Mouse (Mus musculus): ENCODE measurements at regions not wholly inside any gene's neighbourhood (a gene's known extent, or its start where the extent isn't known, plus 50 kb on each side); places are given as distances from the start of the nearest gene placed in this dataset.

DNA sequence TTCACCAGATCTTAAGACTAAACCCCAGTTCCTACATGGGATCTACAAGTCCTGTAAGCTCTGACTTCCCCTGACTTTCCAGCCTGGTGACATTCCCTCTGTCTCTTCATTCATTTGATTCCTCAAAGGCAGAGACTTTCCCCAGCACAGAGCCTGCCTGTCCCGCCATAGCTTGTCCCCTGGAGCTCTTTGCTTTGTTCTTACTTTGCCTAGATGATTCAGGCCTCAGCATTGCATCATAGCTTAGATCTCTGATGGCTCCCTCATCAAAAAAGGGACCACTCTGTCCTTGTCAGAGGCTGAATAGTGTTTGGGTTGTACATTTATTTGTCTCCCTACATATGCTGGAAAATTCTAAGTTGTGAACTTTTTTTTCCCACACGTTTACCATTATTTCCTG lies 57.6 kb upstream of the Exoc6 start:
- DNase-seq (ENCODE audit: low spot score in 2 of 2): no peak

DNA sequence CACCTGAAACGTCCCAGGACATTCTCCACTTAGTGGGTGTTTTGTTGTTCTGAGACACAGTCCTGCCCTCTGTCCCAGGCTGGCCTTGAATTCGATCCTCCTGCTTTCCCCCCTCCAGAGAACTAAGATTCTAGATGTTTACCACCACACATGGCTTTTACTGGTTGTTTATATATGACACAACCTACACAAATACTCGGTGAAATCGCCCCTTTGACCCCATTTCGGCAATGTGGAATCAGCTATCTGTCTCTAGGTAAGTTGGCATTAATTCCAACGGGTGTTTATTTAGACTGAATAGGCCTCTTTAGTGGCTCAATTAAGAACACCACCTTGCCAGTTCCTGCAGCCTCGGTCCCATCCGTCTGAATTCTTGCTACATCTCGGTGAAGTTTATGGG lies 56.8 kb upstream of the Exoc6 start:
- DNase-seq (ENCODE audit: low spot score in 2 of 2): no peak

DNA sequence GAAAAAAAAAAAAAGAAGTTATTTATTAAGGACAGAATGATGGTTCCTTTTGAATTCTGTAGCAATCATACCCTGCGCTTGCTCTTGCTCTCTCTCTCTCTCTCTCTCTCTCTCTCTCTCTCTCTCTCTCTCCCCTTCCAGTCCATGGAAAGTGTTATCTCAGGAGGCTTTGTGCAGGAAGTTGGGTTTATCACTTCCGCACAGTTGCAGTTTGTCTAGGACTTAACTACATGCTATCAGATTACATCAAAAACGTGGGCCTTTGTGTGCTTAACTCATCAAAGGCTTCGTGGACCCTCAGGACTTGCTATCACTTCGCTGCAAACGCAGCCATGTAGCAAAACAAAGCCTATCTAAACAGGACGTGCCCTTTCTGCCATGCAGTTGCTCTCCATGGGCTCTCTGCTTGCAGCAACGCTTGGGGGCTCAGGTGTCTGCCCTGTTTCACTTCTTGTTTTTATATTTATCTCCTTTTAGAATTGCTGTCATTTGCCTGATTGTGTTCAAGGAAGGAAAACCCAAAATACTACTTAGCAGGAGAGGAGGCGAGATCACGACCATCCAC lies 56.2 kb upstream of the Exoc6 start:
- no peak for DNase-seq (ENCODE audit: low spot score in 2 of 2)

DNA sequence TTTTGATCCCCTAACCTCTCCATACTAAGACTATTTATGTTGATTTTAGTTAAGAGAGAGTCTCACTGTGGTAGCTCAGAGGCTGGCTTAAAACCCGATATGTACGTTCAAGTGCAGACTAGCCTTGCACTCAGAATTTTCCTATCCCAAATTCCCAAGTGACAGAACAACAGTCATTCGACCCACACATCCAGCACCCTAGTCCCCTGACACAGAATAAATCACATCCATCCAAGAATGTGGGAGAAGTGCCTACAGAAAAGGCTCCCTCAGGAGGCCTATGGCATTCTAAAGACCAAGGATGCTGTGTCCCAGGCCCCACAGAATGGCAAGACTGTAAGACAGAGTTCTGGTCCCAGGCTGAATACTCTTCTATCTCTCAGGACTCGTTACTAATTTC lies 55.4 kb upstream of the Exoc6 start:
- DNase-seq (ENCODE audit: low spot score in 2 of 2): no peak

DNA sequence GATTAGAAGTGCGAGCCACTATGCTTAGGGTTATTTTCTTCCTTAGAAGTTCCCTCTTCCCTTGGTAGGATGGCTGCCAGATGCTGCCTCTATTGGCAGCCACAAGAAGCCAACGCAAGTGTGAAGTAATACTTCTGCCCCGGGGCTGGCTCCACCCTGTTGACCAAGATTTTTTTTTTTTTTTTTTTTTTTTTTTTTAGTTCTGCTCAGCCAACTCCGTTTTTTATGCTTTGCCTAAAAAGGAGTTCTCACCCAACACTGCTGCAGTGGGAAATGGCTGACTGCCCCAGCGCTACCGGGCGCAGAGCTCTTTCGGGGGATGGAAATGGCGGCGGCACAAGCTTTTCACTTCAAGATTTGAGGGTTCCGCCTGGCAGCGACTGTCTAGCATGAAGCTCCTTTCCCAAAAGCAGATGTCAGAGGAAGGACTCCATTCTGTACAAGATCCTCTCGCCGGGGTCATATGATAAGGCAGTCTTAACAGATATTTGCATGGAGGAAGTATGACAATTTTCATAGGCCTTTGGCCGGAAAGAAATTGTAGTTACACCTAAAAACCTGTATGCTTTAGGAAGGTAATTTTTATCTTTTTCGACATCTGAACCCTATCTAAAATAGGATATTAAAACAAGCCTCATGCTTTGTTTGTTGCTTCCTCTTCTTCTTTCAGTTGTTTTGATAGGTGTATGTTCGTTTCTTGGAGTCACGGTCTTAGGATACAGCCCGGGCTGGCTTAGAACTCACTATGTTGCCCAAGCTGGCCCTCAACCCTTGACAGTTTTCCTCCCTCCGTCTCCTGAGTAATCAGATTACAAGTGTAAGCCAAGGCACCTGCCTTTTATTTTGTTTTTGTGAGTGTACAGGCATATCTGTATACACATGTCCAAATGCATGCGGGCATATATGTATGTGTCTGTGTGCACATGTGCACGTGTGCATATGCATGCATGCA lies 54.6 kb upstream of the Exoc6 start:
- DNase-seq (ENCODE audit: low spot score in 2 of 2): peak in 1 of 2 experiments; percentile 16

DNA sequence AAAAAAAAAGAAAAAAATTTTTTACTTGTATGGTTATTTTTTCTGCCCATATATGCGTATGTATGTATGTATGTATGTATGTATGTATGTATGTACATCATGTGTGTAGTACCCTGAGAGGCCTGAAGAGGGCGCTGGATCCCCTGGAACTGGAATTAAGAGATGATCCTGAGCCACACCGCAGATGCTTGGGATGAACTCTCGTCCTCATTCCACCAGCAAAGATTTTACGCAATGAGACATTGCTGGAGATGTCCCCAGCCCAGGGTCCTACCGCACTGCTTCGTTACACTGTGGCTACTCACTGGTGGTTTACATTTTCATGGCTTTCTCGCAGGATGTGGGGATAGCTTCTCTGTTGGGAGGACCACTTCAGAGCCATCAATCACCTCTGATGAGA lies 53.5 kb upstream of the Exoc6 start:
- DNase-seq (ENCODE audit: low spot score in 2 of 2): no peak

DNA sequence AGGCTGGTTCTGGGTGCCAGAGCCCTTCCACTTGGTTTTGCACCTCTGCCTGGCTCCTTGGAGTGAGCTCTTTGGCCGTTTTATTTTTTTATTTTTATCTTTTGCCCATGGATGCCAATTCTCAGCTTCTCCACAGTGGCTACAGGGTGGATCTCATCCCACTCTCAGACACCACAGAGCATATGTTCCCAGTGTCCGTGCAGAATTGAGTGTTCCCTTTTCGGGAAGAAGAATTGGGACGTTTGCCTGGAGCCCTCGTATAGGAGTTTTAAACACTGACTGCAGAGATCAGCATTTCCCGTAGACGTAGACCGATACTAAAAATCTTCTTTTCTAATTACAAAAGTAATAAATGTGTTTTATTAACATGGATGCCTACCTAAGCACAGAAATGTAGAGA lies 53.1 kb upstream of the Exoc6 start:
- no peak for DNase-seq (ENCODE audit: low spot score in 2 of 2)

DNA sequence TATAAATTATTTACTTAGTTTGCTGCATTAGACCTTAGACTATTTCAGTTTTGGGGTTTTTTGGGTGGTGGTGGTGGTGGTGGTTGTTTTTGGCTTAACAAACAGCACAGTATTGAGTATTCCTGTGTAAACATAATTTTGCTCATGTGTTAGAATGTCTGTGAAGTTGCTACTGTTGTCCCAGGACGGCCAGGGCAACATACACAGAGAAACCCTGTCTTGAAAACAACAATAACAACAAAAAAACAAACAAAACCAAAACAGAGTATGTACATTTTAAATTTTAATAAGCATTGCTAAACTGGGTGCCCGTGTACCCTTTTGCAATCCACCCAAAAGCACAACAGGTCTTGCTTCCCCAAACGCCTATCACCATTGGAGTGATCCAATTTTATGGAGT lies 51.8 kb upstream of the Exoc6 start:
- no peak for DNase-seq (ENCODE audit: low spot score in 2 of 2)
